Mouse (Mus musculus): Measurements from ENCODE around the gene Tmem150a. TPM values are rescaled to one million over a fixed set of nuclear protein-coding genes. Genes with fewer than 3 reads are reported as not detected.

Gene Tmem150a
- polyA plus RNA-seq, 1 experiment from 2014 or later, result 16.3 TPM

DNA sequence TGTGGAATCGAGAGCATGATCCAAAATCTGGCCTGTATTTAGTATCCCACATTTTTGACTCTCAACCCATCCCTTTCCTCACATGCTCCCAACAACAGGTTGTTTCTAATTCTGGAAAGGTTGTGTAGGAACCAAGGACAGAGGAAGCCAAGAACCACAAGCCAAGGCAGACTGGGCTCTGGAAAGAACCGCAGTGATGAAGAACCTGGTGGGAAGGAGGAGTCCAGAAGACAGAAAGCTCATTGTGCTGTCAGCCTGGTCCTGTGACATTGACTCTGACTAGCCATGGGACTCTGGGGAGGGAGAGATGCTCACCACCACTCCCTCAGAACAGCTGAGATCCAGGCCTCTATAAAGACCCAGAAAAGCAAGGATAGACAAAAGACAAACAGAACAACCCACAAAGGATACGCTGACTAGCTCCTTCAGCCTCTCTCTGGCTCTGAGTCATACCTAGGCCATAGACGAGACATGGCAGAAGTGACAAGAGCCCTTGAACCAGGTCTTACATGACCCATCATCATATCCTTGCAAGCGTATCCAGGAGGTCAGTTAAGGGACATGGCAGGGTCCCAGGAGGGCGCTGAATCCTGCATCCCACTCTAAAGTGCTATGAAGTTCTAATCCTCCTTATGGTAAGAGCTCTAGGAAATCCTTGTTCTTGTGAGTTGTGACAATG lies 28.0 kb downstream of the Tmem150a start:
- Histone ChIP-seq H3K4me1 (ENCODE audit: control insufficient read depth, insufficient read depth, low read length) (0 out of 2 replicates have a peak, but pooled peaks cover 1% of the 10 kb centered on the region), H3K9ac (ENCODE audit: low read depth, low read length) (no peak overlapping the region), H3K4me3 (ENCODE audit: low read depth, low read length) (no peak overlapping the region), H3K27me3 (replicated peaks; ENCODE audit: control insufficient read depth, insufficient read depth, low read length) (no peaks in the 10 kb centered on the region; the same call in 1 of the 2 replicates), H3K9me3 (ENCODE audit: control insufficient read depth, low read length) (no peaks in the 10 kb centered on the region), H3K27ac (replicated peaks; ENCODE audit: low read depth, low read length) (no peak overlapping the region), H3K4me2 (ENCODE audit: low read depth, low read length) (no peak overlapping the region), H3K36me3 (ENCODE audit: control insufficient read depth, insufficient read depth, low read length) (peaks cover 36% of the 10 kb centered on the region)
- ATAC-seq (ENCODE audit: low read depth), result no peak
- WGBS, result 78% methylated on average over 6 of the region's 6 CpGs
- DNase-seq (ENCODE audit: low spot score), result no peak

GRCm38 (mm10) chr6:72383952-72384351 lies 28.7 kb downstream of the Tmem150a start:
- WGBS, result 92% methylated on average over 7 of the region's 7 CpGs
- no peak for ATAC-seq (ENCODE audit: low read depth)

DNA sequence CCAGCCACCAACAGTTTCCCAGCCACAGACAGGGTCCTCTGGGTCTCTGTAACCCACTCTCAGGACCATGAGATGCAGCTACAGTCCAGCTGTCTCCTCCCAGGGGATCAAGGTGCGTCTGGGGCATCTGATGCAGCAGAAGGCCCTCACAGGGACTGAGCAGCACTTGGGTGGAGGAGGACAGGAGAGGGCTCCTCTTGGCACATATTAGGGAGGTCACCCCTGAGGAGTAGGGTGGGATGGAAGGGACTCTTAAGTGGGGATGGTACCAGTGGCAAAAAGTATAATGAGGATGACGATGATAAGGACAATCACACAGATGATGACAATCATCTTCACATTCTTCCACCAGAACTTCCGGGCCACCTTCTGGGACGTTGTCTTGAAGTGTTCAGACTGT lies 30.0 kb downstream of the Tmem150a start:
- no peak for DNase-seq (ENCODE audit: low spot score)
- WGBS, result 86% methylated on average over 4 of the region's 4 CpGs
- H3K4me3 ChIP-seq (ENCODE audit: low read depth, low read length), result no peak overlapping the region
- peaks cover 44% of the 10 kb centered on the region for H3K36me3 ChIP-seq (ENCODE audit: control insufficient read depth, insufficient read depth, low read length)
- no peak overlapping the region for H3K27ac ChIP-seq (replicated peaks; ENCODE audit: low read depth, low read length)
- 0 out of 2 replicates have a peak, but pooled peaks cover 7% of the 10 kb centered on the region for H3K4me1 ChIP-seq (ENCODE audit: control insufficient read depth, insufficient read depth, low read length)
- no peak overlapping the region for H3K9ac ChIP-seq (ENCODE audit: low read depth, low read length)
- no peaks in the 10 kb centered on the region for H3K9me3 ChIP-seq (ENCODE audit: control insufficient read depth, low read length)
- no peak overlapping the region for H3K4me2 ChIP-seq (ENCODE audit: low read depth, low read length)
- H3K27me3 ChIP-seq (replicated peaks; ENCODE audit: control insufficient read depth, insufficient read depth, low read length), result no peaks in the 10 kb centered on the region; the same call in 1 of the 2 replicates
- ATAC-seq (ENCODE audit: low read depth), result no peak

More at GRCm38 (mm10) chr6:72383952-72384351, 28.7 kb downstream of the Tmem150a start:
- H3K27ac ChIP-seq (replicated peaks; ENCODE audit: low read depth, low read length), result no peak overlapping the region
- H3K4me2 ChIP-seq (ENCODE audit: low read depth, low read length), result no peak overlapping the region
- no peak for DNase-seq (ENCODE audit: low spot score)
- H3K36me3 ChIP-seq (ENCODE audit: control insufficient read depth, insufficient read depth, low read length), result peaks cover 43% of the 10 kb centered on the region
- H3K27me3 ChIP-seq (replicated peaks; ENCODE audit: control insufficient read depth, insufficient read depth, low read length), result no peaks in the 10 kb centered on the region; the same call in 1 of the 2 replicates
- 0 out of 2 replicates have a peak, but pooled peaks cover 7% of the 10 kb centered on the region for H3K4me1 ChIP-seq (ENCODE audit: control insufficient read depth, insufficient read depth, low read length)
- H3K9me3 ChIP-seq (ENCODE audit: control insufficient read depth, low read length), result no peaks in the 10 kb centered on the region
- H3K9ac ChIP-seq (ENCODE audit: low read depth, low read length), result no peak overlapping the region
- no peak overlapping the region for H3K4me3 ChIP-seq (ENCODE audit: low read depth, low read length)

GRCm38 (mm10) chr6:72386561-72386960 lies 31.3 kb downstream of the Tmem150a start:
- WGBS, result 93% methylated on average over 2 of the region's 2 CpGs
- Histone ChIP-seq H3K27ac (replicated peaks; ENCODE audit: low read depth, low read length) (no peak overlapping the region), H3K4me1 (ENCODE audit: control insufficient read depth, insufficient read depth, low read length) (peaks cover 14% of the 10 kb centered on the region; the same call in 1 of the 2 replicates), H3K9me3 (ENCODE audit: control insufficient read depth, low read length) (no peaks in the 10 kb centered on the region), H3K4me2 (ENCODE audit: low read depth, low read length) (no peak overlapping the region), H3K4me3 (ENCODE audit: low read depth, low read length) (no peak overlapping the region), H3K27me3 (replicated peaks; ENCODE audit: control insufficient read depth, insufficient read depth, low read length) (no peaks in the 10 kb centered on the region; the same call in 1 of the 2 replicates), H3K36me3 (ENCODE audit: control insufficient read depth, insufficient read depth, low read length) (peaks cover 44% of the 10 kb centered on the region), H3K9ac (ENCODE audit: low read depth, low read length) (no peak overlapping the region)
- ATAC-seq (ENCODE audit: low read depth), result no peak
- no peak for DNase-seq (ENCODE audit: low spot score)

- no peak overlapping the region for H3K4me2 ChIP-seq (ENCODE audit: low read depth, low read length)
- ATAC-seq (ENCODE audit: low read depth) (no peak), DNase-seq (ENCODE audit: low spot score) (no peak)
- no peaks in the 10 kb centered on the region for H3K9me3 ChIP-seq (ENCODE audit: control insufficient read depth, low read length)
- peaks cover 44% of the 10 kb centered on the region for H3K36me3 ChIP-seq (ENCODE audit: control insufficient read depth, insufficient read depth, low read length)
- H3K4me1 ChIP-seq (ENCODE audit: control insufficient read depth, insufficient read depth, low read length), result peaks cover 14% of the 10 kb centered on the region; the same call in 1 of the 2 replicates
- no peak overlapping the region for H3K9ac ChIP-seq (ENCODE audit: low read depth, low read length)
- no peak overlapping the region for H3K27ac ChIP-seq (replicated peaks; ENCODE audit: low read depth, low read length)
- 77% methylated on average over 3 of the region's 3 CpGs for WGBS
- H3K27me3 ChIP-seq (replicated peaks; ENCODE audit: control insufficient read depth, insufficient read depth, low read length), result no peaks in the 10 kb centered on the region
- no peak overlapping the region for H3K4me3 ChIP-seq (ENCODE audit: low read depth, low read length)
These were observed 32.6 kb downstream of the Tmem150a start for GRCm38 (mm10) chr6:72387816-72388215.

DNA sequence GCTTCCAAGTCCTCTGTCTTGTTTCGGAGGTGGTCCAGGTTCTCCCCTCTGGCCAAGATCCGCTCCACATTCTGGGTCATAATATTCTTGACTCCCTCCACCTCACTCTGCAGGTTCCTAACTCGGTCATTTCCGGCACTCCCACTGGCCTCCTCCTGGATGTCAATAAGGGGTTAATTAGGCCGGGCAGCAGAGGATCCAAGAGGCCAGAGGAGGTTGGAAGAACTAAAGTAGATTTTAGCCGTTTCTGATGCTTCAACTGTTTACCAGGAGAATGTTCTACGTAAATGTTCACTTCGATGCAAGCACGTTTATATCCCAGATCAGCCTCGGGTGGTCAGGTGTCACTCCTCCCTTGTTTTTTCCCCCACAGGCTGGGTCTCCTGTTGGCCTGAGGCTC lies 33.0 kb downstream of the Tmem150a start:
- Histone ChIP-seq H3K36me3 (ENCODE audit: control insufficient read depth, insufficient read depth, low read length) (peaks cover 44% of the 10 kb centered on the region), H3K4me2 (ENCODE audit: low read depth, low read length) (peak overlapping the region; percentile 74; the same call in 1 of the 2 replicates), H3K9ac (ENCODE audit: low read depth, low read length) (no peak overlapping the region), H3K27me3 (replicated peaks; ENCODE audit: control insufficient read depth, insufficient read depth, low read length) (no peaks in the 10 kb centered on the region), H3K4me1 (ENCODE audit: control insufficient read depth, insufficient read depth, low read length) (peaks cover 14% of the 10 kb centered on the region; the same call in 1 of the 2 replicates), H3K4me3 (ENCODE audit: low read depth, low read length) (no peak overlapping the region), H3K9me3 (ENCODE audit: control insufficient read depth, low read length) (no peaks in the 10 kb centered on the region), H3K27ac (replicated peaks; ENCODE audit: low read depth, low read length) (no peak overlapping the region)
- no peak for DNase-seq (ENCODE audit: low spot score)
- ATAC-seq (ENCODE audit: low read depth), result no peak
- WGBS, result 63% methylated on average over 10 of the region's 10 CpGs

DNA sequence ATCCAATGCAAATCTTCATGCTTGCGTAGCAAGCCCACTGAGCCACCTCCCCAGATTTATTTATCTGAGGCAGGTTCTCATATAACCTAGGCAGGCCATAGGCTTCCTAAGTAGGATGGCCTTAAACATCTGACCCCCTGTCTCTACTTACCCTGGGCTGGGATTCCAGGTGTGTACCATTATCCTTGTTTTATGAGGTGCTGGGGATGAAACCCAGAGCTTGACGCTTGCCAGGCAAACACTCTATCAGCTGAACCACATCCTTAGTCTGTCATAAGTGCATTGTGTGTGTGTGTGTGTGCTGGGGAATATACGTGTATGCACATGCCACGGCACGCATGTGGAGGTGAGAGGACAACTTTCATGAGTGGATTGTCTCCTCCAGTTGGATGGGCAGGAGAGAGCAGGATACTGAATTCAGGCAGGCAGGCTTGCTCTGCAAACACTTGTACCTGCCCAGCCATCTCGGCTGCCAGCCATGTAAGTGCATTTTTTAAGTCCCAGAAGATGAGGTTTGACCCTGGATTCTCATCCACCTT lies 33.6 kb downstream of the Tmem150a start:
- H3K4me3 ChIP-seq (ENCODE audit: low read depth, low read length), result peak overlapping the region; percentile 52
- H3K4me1 ChIP-seq (ENCODE audit: control insufficient read depth, insufficient read depth, low read length), result peaks cover 14% of the 10 kb centered on the region; the same call in 1 of the 2 replicates
- 81% methylated on average over 6 of the region's 6 CpGs for WGBS
- DNase-seq (ENCODE audit: low spot score) (no peak), ATAC-seq (ENCODE audit: low read depth) (no peak)
- H3K36me3 ChIP-seq (ENCODE audit: control insufficient read depth, insufficient read depth, low read length), result peaks cover 44% of the 10 kb centered on the region
- H3K27ac ChIP-seq (replicated peaks; ENCODE audit: low read depth, low read length), result peak overlapping the region; percentile 90
- H3K9me3 ChIP-seq (ENCODE audit: control insufficient read depth, low read length), result no peaks in the 10 kb centered on the region
- no peaks in the 10 kb centered on the region for H3K27me3 ChIP-seq (replicated peaks; ENCODE audit: control insufficient read depth, insufficient read depth, low read length)
- peak overlapping the region; percentile 74 for H3K4me2 ChIP-seq (ENCODE audit: low read depth, low read length)
- peak overlapping the region; percentile 75; the same call in 1 of the 2 replicates for H3K9ac ChIP-seq (ENCODE audit: low read depth, low read length)

DNA sequence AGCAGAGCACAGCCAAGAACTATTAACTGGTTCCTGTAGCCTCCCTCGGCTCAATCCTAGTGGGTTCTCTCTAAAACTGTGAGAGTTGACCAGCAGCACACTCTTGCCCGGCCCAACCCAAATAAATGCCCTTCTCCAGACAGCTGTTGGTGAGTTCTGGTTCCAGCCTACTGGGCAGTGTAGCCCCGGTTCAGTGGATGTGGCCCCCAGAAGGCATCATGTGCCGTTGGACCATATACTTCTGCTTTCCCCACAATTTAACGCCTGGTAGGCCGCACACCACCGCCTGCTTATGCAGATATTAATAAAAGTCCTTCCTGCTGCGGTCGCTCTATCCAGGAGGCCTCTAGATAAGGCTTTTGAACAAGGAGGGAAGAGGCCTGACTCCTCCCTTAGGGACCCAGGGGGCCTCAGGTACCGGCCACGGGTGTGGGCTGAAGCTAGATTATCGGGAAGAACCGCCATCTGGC lies 34.3 kb downstream of the Tmem150a start:
- peak; percentile 34; the same call in 1 of the 2 replicates for ATAC-seq (ENCODE audit: low read depth)
- H3K27me3 ChIP-seq (replicated peaks; ENCODE audit: control insufficient read depth, insufficient read depth, low read length), result no peaks in the 10 kb centered on the region
- 20% methylated on average over 13 of the region's 13 CpGs for WGBS
- peaks cover 14% of the 10 kb centered on the region; the same call in 1 of the 2 replicates for H3K4me1 ChIP-seq (ENCODE audit: control insufficient read depth, insufficient read depth, low read length)
- H3K27ac ChIP-seq (replicated peaks; ENCODE audit: low read depth, low read length), result peak overlapping the region; percentile 90
- DNase-seq (ENCODE audit: low spot score), result no peak
- H3K4me3 ChIP-seq (ENCODE audit: low read depth, low read length), result peak overlapping the region; percentile 52
- H3K9ac ChIP-seq (ENCODE audit: low read depth, low read length), result peak overlapping the region; percentile 75
- H3K36me3 ChIP-seq (ENCODE audit: control insufficient read depth, insufficient read depth, low read length), result peaks cover 39% of the 10 kb centered on the region
- H3K9me3 ChIP-seq (ENCODE audit: control insufficient read depth, low read length), result no peaks in the 10 kb centered on the region
- peak overlapping the region; percentile 74 for H3K4me2 ChIP-seq (ENCODE audit: low read depth, low read length)
